Mouse (Mus musculus): ENCODE results near the gene Treml1.

DNA sequence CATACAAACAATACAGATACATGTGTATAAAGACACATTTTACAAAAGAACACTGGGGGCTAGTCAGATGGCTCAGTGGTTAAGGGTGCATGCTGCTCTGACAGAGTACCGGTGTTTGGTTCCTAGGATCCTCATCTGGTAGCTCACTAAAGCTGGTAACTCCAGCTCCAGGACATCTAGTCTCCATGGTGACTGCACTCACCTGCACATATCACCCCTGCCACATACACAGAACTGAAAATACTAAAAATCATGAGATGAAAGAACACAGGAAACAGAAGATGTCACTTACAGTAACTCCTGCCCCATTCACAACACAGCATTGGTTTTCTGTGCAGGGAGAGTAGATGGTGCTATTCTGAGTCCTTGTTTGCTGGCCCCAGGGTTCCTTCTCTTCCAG lies 41.0 kb upstream of the Treml1 start:
- TF ChIP-seq EP300 (IDR thresholded peaks at IDR 0.05; ENCODE audit: low read depth) (no peak), CTCF (IDR thresholded peaks at IDR 0.05; ENCODE audit: low read depth) (no peak)

Measured in heart, postnatal 0 days (tissue).